Mouse (Mus musculus) spleen, postnatal 4 days (tissue): ENCODE measurements around the gene Mib2.

Source experiments
- DNase-seq, 2 experiments: peaks; one replicate each; pipeline ENCODE4 v3.0.0; 2022; ENCODE audit warnings: low spot score in 2 of 2

The Mib2 gene

GRCm38 (mm10) chr4:155618321-155618720, 50.7 kb downstream of the Mib2 start:
- no peak for DNase-seq

DNA sequence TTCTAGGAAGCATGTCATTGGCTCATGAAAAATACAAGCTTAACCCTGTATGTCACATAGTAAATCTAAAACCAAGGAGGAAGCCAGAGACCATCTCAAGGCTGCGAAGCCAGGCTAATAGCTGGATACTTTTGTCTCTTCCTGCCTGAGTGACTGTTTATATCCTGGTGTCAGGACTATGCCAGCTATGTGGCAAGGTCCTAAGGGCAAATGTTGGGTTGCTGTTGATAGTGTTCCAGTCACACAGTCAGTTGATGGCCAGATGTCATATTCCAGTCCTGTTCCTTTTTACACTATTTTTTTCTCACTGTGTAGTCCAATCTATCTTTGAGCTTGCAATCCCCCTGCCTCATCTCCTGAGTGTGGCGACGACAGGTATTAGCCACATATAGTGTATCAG, 55.7 kb downstream of the Mib2 start:
- no peak for DNase-seq

DNA sequence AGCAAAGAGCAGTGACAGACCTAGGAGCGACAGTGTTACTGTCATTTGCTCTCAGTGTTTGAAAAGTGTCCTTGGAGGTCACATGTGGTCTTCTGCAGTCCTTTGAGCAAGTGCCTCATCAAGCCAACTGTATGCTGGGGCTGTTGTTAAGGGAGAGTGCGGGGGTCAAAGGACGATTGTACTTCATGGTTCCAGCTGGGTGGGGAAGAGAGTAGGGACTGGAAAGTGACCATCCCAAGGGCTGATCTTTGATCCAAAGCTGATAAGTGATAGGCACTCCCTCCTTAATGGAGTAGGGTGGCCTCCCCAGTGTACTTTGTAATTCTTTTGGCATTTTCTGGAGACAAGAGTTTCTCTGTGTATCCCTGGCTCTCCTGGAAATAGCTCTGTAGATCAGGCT, 57.1 kb downstream of the Mib2 start:
- no peak for DNase-seq

- no peak for DNase-seq
Observed at GRCm38 (mm10) chr4:155606825-155607224, 62.2 kb downstream of the Mib2 start.

DNA sequence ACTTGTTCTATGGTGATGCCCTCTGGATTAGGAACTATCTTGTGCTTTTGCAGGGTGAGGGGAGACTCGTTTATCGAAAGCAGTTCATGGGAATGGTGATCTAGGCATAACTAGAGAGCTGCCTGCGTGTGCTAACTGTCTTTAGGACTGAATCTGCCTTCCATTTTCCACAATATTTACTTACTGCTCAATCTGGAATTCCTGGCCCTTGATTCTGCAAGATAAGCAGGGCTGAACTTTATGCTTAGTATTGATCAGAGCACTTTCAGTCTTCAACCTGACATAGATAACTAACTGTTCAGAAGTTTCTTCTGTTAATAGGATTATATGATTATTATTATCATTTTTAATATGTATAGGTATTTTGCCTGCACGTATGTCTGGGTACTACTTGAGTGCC, 63.9 kb downstream of the Mib2 start:
- no peak for DNase-seq
